Mouse (Mus musculus) liver, embryonic 12.5 days (tissue): ENCODE results near the gene Slc30a1. TPM values are rescaled to one million over a fixed set of nuclear protein-coding genes. Genes with fewer than 3 reads are reported as not detected.

ENCODE experiments used
- ATAC-seq: fragments of 200-750 bp; cut with Nextera tagmentation; 2 replicates; pipeline ENCODE4 v1.8.0; 2017; ENCODE audit warnings: moderate number of reproducible peaks, mild to moderate bottlenecking, moderate library complexity
- H3K27ac ChIP-seq: fragments of 300-500 bp; sonication (generic); 2 replicates; pipeline ENCODE4 v1.5.1; 2016; ENCODE audit warnings: mild to moderate bottlenecking
- H3K27me3 ChIP-seq: fragments of 300-500 bp; sonication (generic); replicated peaks from 2 replicates; pipeline ENCODE4 v1.6.1; 2016; ENCODE audit warnings: mild to moderate bottlenecking, moderate library complexity
- H3K36me3 ChIP-seq: fragments of 300-500 bp; sonication (generic); 2 replicates; pipeline ENCODE4 v1.6.1; 2016; ENCODE audit warnings: mild to moderate bottlenecking, moderate library complexity
- H3K4me1 ChIP-seq: fragments of 300-500 bp; sonication (generic); 2 replicates; pipeline ENCODE4 v1.6.1; 2016
- H3K4me2 ChIP-seq: fragments of 300-500 bp; sonication (generic); 2 replicates; pipeline ENCODE4 v1.6.1; 2016; ENCODE audit warnings: mild to moderate bottlenecking, moderate library complexity
- H3K4me3 ChIP-seq: fragments of 300-500 bp; sonication (generic); 2 replicates; pipeline ENCODE4 v1.5.1; 2016; ENCODE audit warnings: mild to moderate bottlenecking, moderate library complexity
- H3K9ac ChIP-seq: fragments of 300-500 bp; sonication (generic); 2 replicates; pipeline ENCODE4 v1.6.1; 2016; ENCODE audit warnings: mild to moderate bottlenecking, moderate library complexity
- H3K9me3 ChIP-seq: fragments of 300-500 bp; sonication (generic); replicated peaks from 2 replicates; pipeline ENCODE4 v1.6.1; 2016; ENCODE audit warnings: mild to moderate bottlenecking, moderate library complexity
- WGBS: fragments of 180-500 bp; shearing (Covaris S2); methylation state at CpG from one replicate; pipeline ENCODE4 v1.1.7; 2016; ENCODE audit not compliant: insufficient replicate concordance; 5-methylcytosine and 5-hydroxymethylcytosine counted together
- polyA plus RNA-seq: library from polyadenylated mRNA; unstranded; fragments of >200 nt; fragmentation: Nextera tagmentation; extraction: Ambion mirVana; gene quantifications from 2 replicates; pipeline ENCODE4 v1.2.1, GENCODE M21; 2016

Gene Slc30a1
- polyA plus RNA-seq, 1 experiment from 2014 or later, result 6.0 TPM

- peaks cover 57% of the 10 kb centered on the region for H3K27me3 ChIP-seq
- 62% methylated on average over 10 of the region's 10 CpGs for WGBS
- H3K27ac ChIP-seq, result no peak overlapping the region
- H3K36me3 ChIP-seq, result no peaks in the 10 kb centered on the region
- no peak overlapping the region for H3K9ac ChIP-seq
- no peak overlapping the region for H3K4me3 ChIP-seq
- ATAC-seq, result no peak
- H3K9me3 ChIP-seq, result no peaks in the 10 kb centered on the region
- no peak overlapping the region for H3K4me2 ChIP-seq
- peaks cover 83% of the 10 kb centered on the region for H3K4me1 ChIP-seq
These were observed 28.9 kb upstream of the Slc30a1 start for GRCm38 (mm10) chr1:191877681-191878080.

GRCm38 (mm10) chr1:191878518-191878921 lies 28.0 kb upstream of the Slc30a1 start:
- Histone ChIP-seq H3K4me1 (peaks cover 92% of the 10 kb centered on the region), H3K27ac (no peak overlapping the region), H3K27me3 (peaks cover 49% of the 10 kb centered on the region), H3K4me2 (no peak overlapping the region), H3K36me3 (no peaks in the 10 kb centered on the region), H3K9ac (no peak overlapping the region), H3K9me3 (no peaks in the 10 kb centered on the region), H3K4me3 (no peak overlapping the region)
- ATAC-seq, result no peak
- WGBS, result 64% methylated on average over 4 of the region's 4 CpGs

DNA sequence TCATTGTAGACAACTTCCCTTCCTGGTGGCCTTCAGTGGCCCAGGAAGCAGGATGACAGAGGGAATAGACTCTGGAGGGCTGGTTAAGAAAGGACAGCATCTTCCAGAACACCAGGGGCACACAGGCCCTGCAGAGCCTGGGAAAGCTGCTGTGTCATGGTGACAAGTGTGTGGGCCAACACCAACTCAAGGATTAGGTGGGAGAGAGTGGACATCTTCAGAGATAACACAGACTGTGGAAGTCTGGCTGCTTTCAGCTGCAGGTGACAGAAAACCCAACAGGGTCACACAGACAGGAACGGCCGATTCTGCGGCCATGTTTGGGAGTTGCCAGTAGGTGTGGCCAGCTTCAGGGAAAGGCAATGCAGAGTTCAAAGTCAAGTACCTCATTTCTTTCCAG lies 26.3 kb upstream of the Slc30a1 start:
- Histone ChIP-seq H3K4me1 (peaks cover 86% of the 10 kb centered on the region), H3K36me3 (no peaks in the 10 kb centered on the region), H3K4me2 (peak overlapping the region; percentile 52), H3K4me3 (no peak overlapping the region), H3K9me3 (no peaks in the 10 kb centered on the region), H3K9ac (peak overlapping the region; percentile 44), H3K27me3 (peaks cover 32% of the 10 kb centered on the region), H3K27ac (peak overlapping the region; percentile 79)
- 48% methylated on average over 3 of the region's 3 CpGs for WGBS
- ATAC-seq, result peak; percentile 72

GRCm38 (mm10) chr1:191880921-191881609 lies 25.5 kb upstream of the Slc30a1 start:
- Histone ChIP-seq H3K27ac (peak overlapping the region; percentile 79), H3K4me1 (peaks cover 78% of the 10 kb centered on the region)

GRCm38 (mm10) chr1:191881663-191882062 lies 24.9 kb upstream of the Slc30a1 start:
- H3K27ac ChIP-seq, result peak overlapping the region; percentile 79
- H3K9ac ChIP-seq, result peak overlapping the region; percentile 44
- peaks cover 19% of the 10 kb centered on the region for H3K27me3 ChIP-seq
- 18% methylated on average over 2 of the region's 2 CpGs for WGBS
- peaks cover 72% of the 10 kb centered on the region for H3K4me1 ChIP-seq
- peak; percentile 59 for ATAC-seq
- no peaks in the 10 kb centered on the region for H3K36me3 ChIP-seq
- H3K4me2 ChIP-seq, result peak overlapping the region; percentile 52
- H3K9me3 ChIP-seq, result no peaks in the 10 kb centered on the region
- no peak overlapping the region; the same call in 1 of the 2 replicates for H3K4me3 ChIP-seq

More at GRCm38 (mm10) chr1:191880921-191881609, 25.5 kb upstream of the Slc30a1 start:
- 17% methylated on average over 8 of the region's 8 CpGs for WGBS
- peak overlapping the region; percentile 44 for H3K9ac ChIP-seq
- H3K9me3 ChIP-seq, result no peaks in the 10 kb centered on the region
- H3K27me3 ChIP-seq, result peaks cover 25% of the 10 kb centered on the region
- H3K36me3 ChIP-seq, result no peaks in the 10 kb centered on the region
- ATAC-seq, result peak; percentile 11; the same call in 1 of the 2 replicates
- no peak overlapping the region for H3K4me3 ChIP-seq
- H3K4me2 ChIP-seq, result peak overlapping the region; percentile 52

GRCm38 (mm10) chr1:191882474-191883206 lies 23.9 kb upstream of the Slc30a1 start:
- Histone ChIP-seq H3K9me3 (no peaks in the 10 kb centered on the region), H3K4me1 (peaks cover 66% of the 10 kb centered on the region), H3K4me2 (peak overlapping the region; percentile 52), H3K36me3 (no peaks in the 10 kb centered on the region), H3K27me3 (peaks cover 10% of the 10 kb centered on the region), H3K9ac (0 out of 2 replicates have a peak overlapping the region, but pooled peaks have one; percentile 44), H3K27ac (peak overlapping the region; percentile 79), H3K4me3 (no peak overlapping the region)
- WGBS, result 48% methylated on average over 10 of the region's 10 CpGs
- ATAC-seq, result peak; percentile 75

GRCm38 (mm10) chr1:191883654-191884053 lies 22.9 kb upstream of the Slc30a1 start:
- 28% methylated on average over 5 of the region's 5 CpGs for WGBS
- peaks cover 2% of the 10 kb centered on the region; the same call in 1 of the 2 replicates for H3K27me3 ChIP-seq
- ATAC-seq, result no peak
- no peaks in the 10 kb centered on the region for H3K9me3 ChIP-seq
- H3K4me3 ChIP-seq, result no peak overlapping the region
- H3K36me3 ChIP-seq, result no peaks in the 10 kb centered on the region
- H3K4me2 ChIP-seq, result no peak overlapping the region; the same call in 1 of the 2 replicates
- no peak overlapping the region for H3K9ac ChIP-seq
- peak overlapping the region; percentile 79 for H3K27ac ChIP-seq
- H3K4me1 ChIP-seq, result peaks cover 56% of the 10 kb centered on the region

- Histone ChIP-seq H3K4me2 (no peak overlapping the region), H3K4me1 (peaks cover 14% of the 10 kb centered on the region), H3K27ac (no peak overlapping the region), H3K9me3 (no peaks in the 10 kb centered on the region), H3K9ac (no peak overlapping the region), H3K4me3 (no peak overlapping the region), H3K36me3 (no peaks in the 10 kb centered on the region), H3K27me3 (peaks cover 44% of the 10 kb centered on the region)
- WGBS, result 73% methylated on average over 6 of the region's 6 CpGs
- no peak for ATAC-seq
These were observed 14.7 kb upstream of the Slc30a1 start for GRCm38 (mm10) chr1:191891912-191892311.

- ATAC-seq, result no peak; the same call in 1 of the 2 replicates
- Histone ChIP-seq H3K4me1 (peaks cover 14% of the 10 kb centered on the region), H3K4me3 (no peak overlapping the region), H3K27ac (no peak overlapping the region), H3K9ac (no peak overlapping the region), H3K4me2 (peak overlapping the region; percentile 21; the same call in 1 of the 2 replicates), H3K27me3 (peaks cover 45% of the 10 kb centered on the region), H3K9me3 (no peaks in the 10 kb centered on the region), H3K36me3 (no peaks in the 10 kb centered on the region)
- WGBS, result 68% methylated on average over 17 of the region's 17 CpGs
These were observed 12.2 kb upstream of the Slc30a1 start for GRCm38 (mm10) chr1:191894386-191894785.

- ATAC-seq, result peak; percentile 53
- no peak overlapping the region for H3K27ac ChIP-seq
- peak overlapping the region; percentile 21; the same call in 1 of the 2 replicates for H3K4me2 ChIP-seq
- no peak overlapping the region for H3K4me3 ChIP-seq
- H3K27me3 ChIP-seq, result peaks cover 40% of the 10 kb centered on the region
- H3K9ac ChIP-seq, result no peak overlapping the region
- no peaks in the 10 kb centered on the region for H3K36me3 ChIP-seq
- 55% methylated on average over 9 of the region's 9 CpGs for WGBS
- no peaks in the 10 kb centered on the region for H3K9me3 ChIP-seq
- peaks cover 14% of the 10 kb centered on the region for H3K4me1 ChIP-seq
These were observed 11.7 kb upstream of the Slc30a1 start for GRCm38 (mm10) chr1:191894857-191895256.

GRCm38 (mm10) chr1:191896806-191897552 lies 9.6 kb upstream of the Slc30a1 start:
- Histone ChIP-seq H3K4me3 (no peak overlapping the region), H3K9me3 (no peaks in the 10 kb centered on the region), H3K4me2 (no peak overlapping the region), H3K27me3 (peaks cover 28% of the 10 kb centered on the region; the same call in 1 of the 2 replicates), H3K36me3 (no peaks in the 10 kb centered on the region), H3K9ac (no peak overlapping the region), H3K4me1 (peaks cover 14% of the 10 kb centered on the region), H3K27ac (no peak overlapping the region)
- ATAC-seq, result no peak
- 30% methylated on average over 12 of the region's 12 CpGs for WGBS
